Mouse (Mus musculus) heart, embryonic 14.5 days (tissue): Measurements from ENCODE around the gene Pidd1. TPM values are rescaled to one million over a fixed set of nuclear protein-coding genes. Genes with fewer than 3 reads are reported as not detected.

Source experiments
- ATAC-seq: fragments of 200-750 bp; cut with Nextera tagmentation; 2 replicates; pipeline ENCODE4 v1.8.0; 2017; ENCODE audit warnings: low read depth, moderate TSS enrichment; ENCODE audit not compliant: insufficient number of reproducible peaks, insufficient read depth, low FRiP score
- H3K27ac ChIP-seq, 2 experiments: fragments of 200-500 bp in 1 of 2; fragments of 300-500 bp in 1 of 2; sonication (generic) in 1 of 2; replicated peaks in 1 of 2; 2 replicates each; pipeline ENCODE4 v1.5.1; 2012 to 2014; ENCODE audit warnings: low read depth in 2 of 2, low read length in 2 of 2, control low read depth in 1 of 2, mild to moderate bottlenecking in 1 of 2, mixed read lengths in 1 of 2; ENCODE audit not compliant: control insufficient read depth in 1 of 2, insufficient read depth in 1 of 2
- H3K27me3 ChIP-seq: fragments of 300-500 bp; sonication (generic); 2 replicates; pipeline ENCODE4 v1.6.1; 2014; ENCODE audit warnings: mild to moderate bottlenecking, low read length, control low read depth; ENCODE audit not compliant: control insufficient read depth, insufficient read depth
- H3K36me3 ChIP-seq: fragments of 300-500 bp; sonication (generic); 2 replicates; pipeline ENCODE4 v1.6.1; 2014; ENCODE audit warnings: mild to moderate bottlenecking, control low read depth, low read length, mixed read lengths; ENCODE audit not compliant: control insufficient read depth, insufficient read depth
- H3K4me1 ChIP-seq, 2 experiments: fragments of 200-500 bp in 1 of 2; fragments of 300-500 bp in 1 of 2; sonication (generic) in 1 of 2; 2 replicates each; pipeline ENCODE4 v1.6.1; 2012 to 2014; ENCODE audit warnings: low read length in 2 of 2, control low read depth in 1 of 2, mixed read lengths in 1 of 2; ENCODE audit not compliant: control insufficient read depth in 2 of 2, insufficient read depth in 2 of 2
- H3K4me2 ChIP-seq: fragments of 300-500 bp; sonication (generic); 2 replicates; pipeline ENCODE4 v1.6.1; 2014; ENCODE audit warnings: mild to moderate bottlenecking, low read length
- H3K4me3 ChIP-seq, 2 experiments: fragments of 200-500 bp in 1 of 2; fragments of 300-500 bp in 1 of 2; sonication (generic) in 1 of 2; 2 replicates each; pipeline ENCODE4 v1.5.1; 2012 to 2014; ENCODE audit warnings: low read length in 2 of 2, mild to moderate bottlenecking in 2 of 2, control low read depth in 1 of 2, low read depth in 1 of 2, moderate library complexity in 1 of 2; ENCODE audit not compliant: control insufficient read depth in 1 of 2, insufficient read depth in 1 of 2
- H3K9ac ChIP-seq: fragments of 300-500 bp; sonication (generic); 2 replicates; pipeline ENCODE4 v1.6.1; 2014; ENCODE audit warnings: mild to moderate bottlenecking, low read length
- H3K9me3 ChIP-seq: fragments of 300-500 bp; sonication (generic); 2 replicates; pipeline ENCODE4 v1.6.1; 2016; ENCODE audit warnings: low read length, control low read depth; ENCODE audit not compliant: control insufficient read depth
- WGBS: fragments of 180-500 bp; shearing (Covaris S2); extraction: QIAGEN DNeasy Blood & Tissue Kit; methylation state at CpG from one replicate; pipeline ENCODE4 v1.1.7; 2014; 5-methylcytosine and 5-hydroxymethylcytosine counted together
- polyA plus RNA-seq: library from polyadenylated mRNA; unstranded; fragments of >200 nt; fragmentation: Nextera tagmentation; extraction: Ambion mirVana; gene quantifications from 2 replicates; pipeline ENCODE4 v1.2.1, GENCODE M21; 2014

Pidd1 gene
- polyA plus RNA-seq, 1 experiment from 2014 or later, result 6.1 TPM

DNA sequence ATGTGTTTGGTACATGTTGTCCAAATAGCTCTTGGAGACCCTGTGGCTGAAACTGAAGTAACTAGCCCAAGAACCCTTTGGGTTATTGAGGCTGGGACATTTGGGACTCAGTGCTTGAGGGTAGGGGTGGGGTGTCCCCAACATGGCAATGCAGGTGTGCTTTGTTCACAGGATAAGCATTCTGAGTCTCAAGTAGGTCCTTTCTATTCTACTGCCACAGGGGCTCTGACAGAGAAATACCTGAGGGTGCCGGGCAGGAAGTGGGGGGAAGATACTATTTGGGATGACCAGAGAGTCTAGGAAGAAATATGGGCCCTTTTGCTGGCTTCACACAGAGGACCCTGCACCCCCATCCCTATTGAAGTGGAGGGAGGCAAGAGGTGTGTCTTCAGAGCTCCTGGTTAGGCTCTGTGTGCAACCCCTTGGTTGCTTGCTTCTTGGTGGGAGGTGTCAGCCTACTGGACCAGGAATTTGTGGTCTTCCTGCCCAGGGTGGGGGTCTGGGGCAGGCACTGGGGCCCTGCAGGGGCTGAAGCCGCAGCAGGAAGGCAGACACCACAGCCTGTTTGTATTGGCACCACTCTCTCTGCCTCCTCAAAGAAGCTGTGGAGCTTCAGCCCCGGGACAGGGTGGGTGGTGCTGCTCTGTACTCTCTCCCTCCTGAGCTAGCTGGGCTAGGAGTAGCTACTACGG lies 33.9 kb upstream of the Pidd1 start:
- H3K4me2 ChIP-seq, result peak overlapping the region; percentile 97
- H3K27me3 ChIP-seq, result peaks cover 4% of the 10 kb centered on the region; the same call in 1 of the 2 replicates
- ATAC-seq, result 0 out of 2 replicates have a peak, but pooled peaks have one; percentile 14
- peaks cover 3% of the 10 kb centered on the region for H3K36me3 ChIP-seq
- no peak overlapping the region for H3K4me3 ChIP-seq
- 38% methylated on average over 4 of the region's 4 CpGs for WGBS
- H3K9ac ChIP-seq, result peak overlapping the region; percentile 86
- no peaks in the 10 kb centered on the region for H3K9me3 ChIP-seq
- peak overlapping the region; percentile 95 to 98 for H3K27ac ChIP-seq
- H3K4me1 ChIP-seq, result peaks cover 42 to 65% of the 10 kb centered on the region in 2 experiments

DNA sequence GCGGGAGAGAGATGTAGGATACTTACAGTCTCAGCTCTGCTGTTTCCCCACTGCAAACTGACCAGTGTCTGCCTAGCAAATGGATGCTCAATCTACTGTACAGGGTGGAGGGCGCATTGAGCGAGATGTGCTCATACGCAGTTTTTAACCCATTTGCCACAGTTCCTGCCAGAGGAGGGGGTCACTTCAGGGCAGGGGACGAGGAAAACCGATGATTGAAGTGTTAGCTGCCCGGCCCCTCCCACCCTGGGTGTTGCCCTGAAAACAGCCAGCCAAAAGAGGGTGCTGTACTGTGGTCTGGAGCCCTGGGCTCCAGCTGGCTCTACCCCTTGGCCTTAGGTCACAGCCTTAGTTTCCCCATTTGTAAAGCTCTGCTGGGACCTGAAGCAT lies 33.2 kb upstream of the Pidd1 start:
- no peak for ATAC-seq

DNA sequence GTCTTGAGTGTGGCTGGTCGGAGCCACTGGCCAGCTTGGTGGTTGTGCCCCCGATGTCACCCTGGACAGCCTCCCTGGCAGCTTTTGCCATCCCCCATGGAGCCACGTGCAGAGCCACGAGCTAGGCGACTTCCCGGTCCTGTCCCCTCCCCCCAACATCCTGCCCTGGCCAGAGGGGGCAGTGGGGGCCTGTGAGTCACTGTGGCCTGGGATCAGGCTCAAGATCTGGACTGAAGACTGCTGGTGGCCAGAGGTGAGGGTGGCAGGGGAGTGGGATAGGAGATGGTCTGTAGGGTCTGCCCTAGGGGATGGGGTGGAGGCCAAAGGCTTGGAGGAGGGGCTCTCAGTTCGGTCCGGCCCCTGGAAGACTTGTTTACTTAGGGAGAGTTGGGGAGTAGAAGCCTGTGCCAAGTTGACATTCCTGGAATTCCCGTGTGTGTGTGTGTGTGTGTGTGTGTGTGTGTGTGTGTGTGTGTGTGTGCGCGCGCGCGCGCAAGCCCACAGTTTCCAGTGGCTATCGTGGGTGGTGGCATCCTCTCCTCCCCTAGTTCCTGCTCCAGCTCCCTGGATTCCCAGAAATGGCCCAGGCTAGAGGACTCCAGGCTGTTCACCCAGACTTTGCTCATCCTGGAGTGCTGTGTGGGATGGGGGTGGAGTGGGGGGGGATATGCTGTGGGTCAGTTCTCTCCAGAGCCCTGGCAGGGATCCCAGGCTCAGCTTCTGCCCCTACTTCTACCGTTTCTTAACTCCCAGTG lies 32.6 kb upstream of the Pidd1 start:
- H3K27ac ChIP-seq, result peak overlapping the region; percentile 95 to 98
- 0% methylated on average over 17 of the region's 17 CpGs for WGBS
- H3K9ac ChIP-seq, result peak overlapping the region; percentile 86
- peak; percentile 67 for ATAC-seq
- no peaks in the 10 kb centered on the region for H3K27me3 ChIP-seq
- H3K9me3 ChIP-seq, result no peaks in the 10 kb centered on the region
- peaks cover 15% of the 10 kb centered on the region for H3K36me3 ChIP-seq
- peak overlapping the region; percentile 81 to 86 for H3K4me3 ChIP-seq
- peaks cover 35 to 51% of the 10 kb centered on the region in 2 experiments for H3K4me1 ChIP-seq
- peak overlapping the region; percentile 97 for H3K4me2 ChIP-seq

More for the DNA sequence above, 33.2 kb upstream of the Pidd1 start:
- peak overlapping the region; percentile 97 for H3K4me2 ChIP-seq
- H3K4me3 ChIP-seq, result peak overlapping the region; percentile 81 to 86
- no peaks in the 10 kb centered on the region for H3K9me3 ChIP-seq
- peaks cover 38 to 57% of the 10 kb centered on the region in 2 experiments for H3K4me1 ChIP-seq
- no peaks in the 10 kb centered on the region for H3K27me3 ChIP-seq
- peak overlapping the region; percentile 95 to 98 for H3K27ac ChIP-seq
- H3K9ac ChIP-seq, result peak overlapping the region; percentile 86
- 12% methylated on average over 7 of the region's 7 CpGs for WGBS
- peaks cover 10% of the 10 kb centered on the region for H3K36me3 ChIP-seq

- no peak for ATAC-seq
- H3K4me3 ChIP-seq, result peak overlapping the region; percentile 81 to 86
- 0% methylated on average over 12 of the region's 12 CpGs for WGBS
- peak overlapping the region; percentile 97 for H3K4me2 ChIP-seq
- peak overlapping the region; percentile 95 to 98 for H3K27ac ChIP-seq
- H3K9ac ChIP-seq, result peak overlapping the region; percentile 86
- peaks cover 32 to 45% of the 10 kb centered on the region in 2 experiments for H3K4me1 ChIP-seq
- no peaks in the 10 kb centered on the region for H3K9me3 ChIP-seq
- peaks cover 22% of the 10 kb centered on the region for H3K36me3 ChIP-seq
- H3K27me3 ChIP-seq, result no peaks in the 10 kb centered on the region
These were observed 32.0 kb upstream of the Pidd1 start for GRCm38 (mm10) chr7:141475805-141476158.

DNA sequence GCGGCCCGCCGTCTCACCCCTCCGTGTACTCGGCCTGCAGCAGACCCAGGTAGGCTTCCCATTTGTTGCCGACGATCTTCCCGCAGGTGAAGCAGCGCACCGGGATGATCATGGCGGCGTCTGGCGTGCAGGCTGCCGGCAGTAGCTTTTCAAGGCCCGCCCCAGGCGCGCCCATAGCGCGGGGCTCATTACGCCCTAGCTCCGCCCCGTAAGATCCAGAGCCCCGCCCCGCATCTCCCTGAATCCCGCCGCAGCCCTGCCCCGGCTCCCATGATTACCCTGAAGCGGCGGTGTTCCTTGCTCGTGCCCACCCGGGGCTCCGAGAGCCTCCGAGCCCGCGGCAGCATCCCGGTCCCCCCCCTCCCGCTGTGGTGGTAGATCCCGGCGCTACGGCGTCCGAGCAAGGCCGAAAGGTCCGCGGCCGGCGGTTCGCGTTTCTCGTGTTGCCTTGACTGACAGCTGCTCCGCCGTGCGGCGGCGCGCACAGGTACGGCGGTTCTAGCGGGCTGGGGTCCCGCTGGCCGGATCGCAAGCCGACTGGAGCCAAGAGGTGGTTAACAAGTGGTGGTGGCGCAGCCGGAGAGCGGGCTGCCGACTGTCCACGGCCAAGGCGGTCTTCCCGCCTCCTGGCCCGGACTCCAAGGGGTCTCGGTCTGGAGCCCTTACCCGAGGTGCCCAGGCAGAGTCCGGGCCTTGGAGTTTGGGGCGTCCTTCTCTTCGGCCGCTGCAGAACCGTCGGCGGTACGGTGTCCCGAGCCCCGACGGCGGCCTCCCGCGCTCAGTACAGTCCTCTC lies 31.4 kb upstream of the Pidd1 start, which contains the start of the genes Polr2l and Tspan4:
TSS of gene Polr2l (minus strand) at position 122 of the 794 bp plus-strand sequence.
TSS of gene Tspan4 (plus strand) at position 230 of the 794 bp plus-strand sequence.
- Histone ChIP-seq H3K9me3 (no peaks in the 10 kb centered on the region), H3K4me1 (peaks cover 32 to 42% of the 10 kb centered on the region in 2 experiments), H3K4me3 (peak within 1 kb of the TSS; percentile 81 to 86), H3K9ac (peak within 1 kb of the TSS; percentile 86), H3K36me3 (peaks cover 27% of the 10 kb centered on the region), H3K27me3 (no peaks in the 10 kb centered on the region), H3K27ac (peak within 1 kb of the TSS; percentile 95 to 98), H3K4me2 (peak within 1 kb of the TSS; percentile 97)
- ATAC-seq, result peak; percentile 51
- under 1% methylated on average over 85 of the region's 87 CpGs for WGBS

DNA sequence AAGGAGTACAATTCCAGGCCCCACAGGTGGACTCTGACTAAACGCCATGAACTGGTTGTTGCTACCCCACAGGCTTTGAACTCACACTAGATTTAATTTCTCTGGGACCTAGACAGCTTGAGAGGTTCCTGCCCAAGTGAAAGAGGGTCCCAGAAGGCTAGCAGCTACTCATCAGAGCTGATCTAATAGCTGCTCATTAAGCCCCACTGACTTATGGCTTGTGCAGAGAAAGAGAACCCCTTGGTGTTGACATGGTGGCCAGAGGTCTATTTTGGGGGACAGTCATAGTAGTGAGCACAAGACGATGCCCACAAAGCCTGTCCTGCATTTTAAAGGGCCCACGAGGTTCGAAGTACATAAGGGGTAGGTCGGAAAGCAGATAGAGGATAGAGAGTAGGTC lies 30.3 kb upstream of the Pidd1 start:
- Histone ChIP-seq H3K9me3 (no peaks in the 10 kb centered on the region), H3K36me3 (peaks cover 38% of the 10 kb centered on the region), H3K27ac (no peak overlapping the region; a peak in 1 of 4 replicates), H3K4me3 (peak overlapping the region; percentile 81 to 86), H3K4me2 (peak overlapping the region; percentile 97), H3K9ac (peak overlapping the region; percentile 86), H3K27me3 (no peaks in the 10 kb centered on the region), H3K4me1 (peaks cover 40 to 51% of the 10 kb centered on the region in 2 experiments)
- WGBS, result 4% methylated on average over 5 of the region's 5 CpGs
- ATAC-seq, result no peak

DNA sequence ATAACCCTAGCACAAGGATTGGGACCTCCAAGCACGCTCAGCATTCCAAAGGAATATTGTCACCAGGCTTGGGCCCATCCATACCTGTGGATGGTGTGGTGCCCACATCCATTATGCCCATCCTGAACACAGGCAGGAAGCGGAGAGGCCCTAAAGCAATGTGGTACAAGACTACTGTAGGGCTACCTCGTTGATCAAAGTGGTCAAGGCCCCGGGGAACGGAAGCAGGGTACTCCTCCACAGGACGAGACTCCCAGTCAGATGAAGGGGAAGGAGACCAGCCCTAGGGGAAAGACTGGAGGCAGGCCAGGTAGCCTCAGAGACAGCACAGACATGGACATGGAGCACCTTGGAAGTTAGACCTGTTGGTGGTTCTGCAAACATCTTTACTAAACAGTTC lies 28.9 kb upstream of the Pidd1 start:
- no peak for ATAC-seq
- H3K27me3 ChIP-seq, result no peaks in the 10 kb centered on the region
- no peak overlapping the region for H3K9ac ChIP-seq
- peaks cover 44 to 52% of the 10 kb centered on the region in 2 experiments for H3K4me1 ChIP-seq
- no peak overlapping the region for H3K4me3 ChIP-seq
- H3K4me2 ChIP-seq, result no peak overlapping the region
- no peak overlapping the region for H3K27ac ChIP-seq
- 80% methylated on average over 6 of the region's 6 CpGs for WGBS
- H3K36me3 ChIP-seq, result peaks cover 38% of the 10 kb centered on the region
- no peaks in the 10 kb centered on the region for H3K9me3 ChIP-seq
